Mouse (Mus musculus) inflammation-experienced regulatory T-cells, adult 6 months (primary cell): Measurements from ENCODE around the gene Wfikkn1. TPM values are rescaled to one million over a fixed set of nuclear protein-coding genes. Genes with fewer than 3 reads are reported as not detected.
A peak's percentile ranks its signal among the peaks of the same experiment; 100 is the strongest.
"Not testable (repeated sequence)": the region's sequence is repeated elsewhere in the genome, so short reads cannot be mapped to it uniquely, and the experiment has no call there.

Experiments
- ATAC-seq: one replicate; pipeline ENCODE4 v1.8.0; 2017
- polyA plus RNA-seq, 3 experiments: library from polyadenylated mRNA; unstranded; fragments of 100-300 nt; shearing (Covaris generic); gene quantifications; one replicate each; pipeline ENCODE4 v1.2.1; 2017

The Wfikkn1 gene
- polyA plus RNA-seq, 3 experiments from 2014 or later, result 0.93 to 1.9 (median 1.4) TPM

DNA sequence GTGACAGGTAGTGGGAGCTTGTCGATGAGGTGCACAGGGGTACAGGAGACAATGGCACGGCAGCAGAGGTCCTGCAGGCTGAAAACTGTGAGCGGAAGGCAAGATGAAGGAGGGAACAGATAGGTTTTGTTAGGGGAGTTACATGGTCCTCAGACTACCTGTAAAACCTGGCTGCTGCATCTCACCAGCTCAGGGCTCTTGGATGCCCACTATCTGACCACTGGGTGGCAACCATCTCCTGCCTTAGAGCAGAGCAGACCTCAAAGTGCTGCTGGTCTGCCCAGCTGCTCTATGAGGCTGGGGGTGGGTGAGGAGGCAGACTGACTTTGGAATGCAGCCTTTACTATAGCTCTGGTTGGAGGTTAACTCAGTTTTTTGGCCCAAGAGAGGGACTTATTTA is 3.2 kb upstream of the Wfikkn1 start:
- no peak for ATAC-seq

DNA sequence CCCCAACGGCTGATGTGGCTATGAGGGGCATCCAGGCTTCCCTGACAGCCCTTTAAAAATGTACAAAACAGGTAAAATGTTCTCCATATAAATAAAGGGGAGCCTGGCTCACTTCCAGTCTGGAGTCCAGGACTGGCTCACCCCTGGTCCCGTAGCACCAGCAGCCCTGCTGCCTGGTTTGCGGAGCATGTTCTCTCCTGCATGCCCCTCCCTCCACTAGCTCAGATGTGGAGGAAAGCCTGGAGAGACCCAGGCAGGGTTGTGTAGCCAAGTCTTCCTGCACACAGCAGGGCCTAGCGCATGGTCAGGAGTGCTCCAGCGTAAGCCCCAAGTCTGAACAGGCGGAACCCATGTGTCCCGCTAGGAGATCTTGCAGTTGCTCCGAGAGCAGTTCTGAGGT is 2.6 kb upstream of the Wfikkn1 start:
- ATAC-seq, result no peak

DNA sequence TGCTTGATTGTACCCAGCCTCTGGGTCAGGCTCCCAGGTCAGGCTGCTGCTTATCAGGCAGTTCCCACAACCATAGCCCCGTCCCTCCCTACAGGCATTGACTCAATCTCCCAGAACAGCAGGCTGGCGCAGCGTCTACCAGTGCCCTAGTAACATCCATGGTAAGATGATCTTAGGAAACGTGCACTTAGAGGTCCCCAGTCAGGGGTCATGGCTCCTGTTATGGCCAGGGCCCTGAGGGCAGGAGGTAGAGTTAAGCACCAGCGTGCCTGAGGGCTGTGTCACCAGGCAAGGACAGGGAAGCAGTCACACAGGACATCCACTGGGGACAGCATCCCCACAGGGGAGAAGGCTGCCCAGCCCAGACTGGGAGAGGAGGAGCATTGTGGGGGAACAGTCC is 1.6 kb upstream of the Wfikkn1 start:
- ATAC-seq, result no peak

DNA sequence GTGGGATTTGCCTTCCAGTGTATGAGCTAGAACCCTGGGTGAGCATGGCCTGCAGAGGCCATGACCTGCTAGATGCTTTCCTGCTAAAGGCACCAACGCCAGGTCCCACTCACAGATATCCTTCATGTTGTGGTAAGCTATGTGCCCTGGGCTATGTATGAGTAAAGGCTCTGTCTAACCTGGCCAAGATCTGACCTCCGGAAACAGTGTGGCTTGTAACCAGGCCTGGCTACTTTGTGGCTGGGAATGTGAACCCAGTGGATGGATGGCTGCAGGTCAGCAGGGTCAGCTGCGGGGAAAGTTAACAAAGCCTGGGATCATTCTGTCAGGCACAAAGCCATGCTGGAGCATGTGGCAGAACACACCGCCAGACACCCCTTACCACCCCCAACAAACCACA is 1.0 kb upstream of the Wfikkn1 start:
- ATAC-seq, result no peak

GRCm38 (mm10) chr17:25880913-25881641 is 419 bp upstream of the Wfikkn1 start:
- ATAC-seq, result no peak

DNA sequence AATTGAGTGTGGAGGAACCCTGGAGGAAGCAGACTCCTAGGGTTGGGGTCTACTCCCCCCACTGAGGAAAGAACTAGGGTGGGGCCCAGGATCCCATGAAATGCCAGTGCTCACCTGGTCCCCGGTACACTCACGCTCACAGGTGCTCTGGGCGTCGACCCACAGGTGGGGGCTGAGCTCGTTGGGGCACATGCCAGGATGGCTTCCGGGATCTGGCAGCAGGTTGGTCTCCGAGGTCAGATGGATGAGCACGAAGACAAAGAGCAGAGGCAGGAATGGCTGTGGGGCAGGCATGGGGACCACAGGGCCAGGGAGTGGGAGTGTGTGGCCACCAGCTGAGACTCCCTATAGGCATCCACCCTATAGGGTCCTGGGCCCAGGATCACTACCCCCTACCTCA is 908 bp downstream of the Wfikkn1 start:
- no peak for ATAC-seq

GRCm38 (mm10) chr17:25879261-25879660 is 1.4 kb downstream of the Wfikkn1 start:
- ATAC-seq, result no peak

DNA sequence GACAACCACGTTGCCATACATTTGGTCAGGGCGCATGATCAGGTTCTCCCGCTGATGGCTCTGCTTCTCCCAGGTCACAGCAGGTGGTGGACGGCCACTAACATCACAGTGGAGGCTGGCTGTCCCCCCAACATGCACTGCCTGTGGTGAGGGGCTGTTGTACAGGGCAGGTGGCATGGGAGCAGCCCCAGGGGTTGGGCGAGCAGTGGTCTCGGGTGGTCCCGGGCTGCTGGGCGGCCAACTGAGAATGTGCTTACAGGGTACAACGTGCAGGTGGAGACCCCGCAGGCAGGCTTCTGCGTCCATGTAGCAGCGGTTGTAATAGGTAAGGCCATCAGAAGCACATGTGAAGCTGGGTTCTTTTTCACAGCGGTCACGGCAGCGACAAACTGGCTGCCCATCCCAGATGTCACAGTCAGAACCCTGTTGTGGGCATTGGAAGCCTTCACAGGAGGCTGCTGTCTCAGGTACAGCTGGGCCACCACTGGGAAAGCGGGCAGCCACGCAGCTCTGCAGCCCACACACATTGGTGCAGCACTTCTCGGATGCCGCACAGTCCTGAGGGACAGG is 2.0 kb downstream of the Wfikkn1 start:
- ATAC-seq, result no peak

DNA sequence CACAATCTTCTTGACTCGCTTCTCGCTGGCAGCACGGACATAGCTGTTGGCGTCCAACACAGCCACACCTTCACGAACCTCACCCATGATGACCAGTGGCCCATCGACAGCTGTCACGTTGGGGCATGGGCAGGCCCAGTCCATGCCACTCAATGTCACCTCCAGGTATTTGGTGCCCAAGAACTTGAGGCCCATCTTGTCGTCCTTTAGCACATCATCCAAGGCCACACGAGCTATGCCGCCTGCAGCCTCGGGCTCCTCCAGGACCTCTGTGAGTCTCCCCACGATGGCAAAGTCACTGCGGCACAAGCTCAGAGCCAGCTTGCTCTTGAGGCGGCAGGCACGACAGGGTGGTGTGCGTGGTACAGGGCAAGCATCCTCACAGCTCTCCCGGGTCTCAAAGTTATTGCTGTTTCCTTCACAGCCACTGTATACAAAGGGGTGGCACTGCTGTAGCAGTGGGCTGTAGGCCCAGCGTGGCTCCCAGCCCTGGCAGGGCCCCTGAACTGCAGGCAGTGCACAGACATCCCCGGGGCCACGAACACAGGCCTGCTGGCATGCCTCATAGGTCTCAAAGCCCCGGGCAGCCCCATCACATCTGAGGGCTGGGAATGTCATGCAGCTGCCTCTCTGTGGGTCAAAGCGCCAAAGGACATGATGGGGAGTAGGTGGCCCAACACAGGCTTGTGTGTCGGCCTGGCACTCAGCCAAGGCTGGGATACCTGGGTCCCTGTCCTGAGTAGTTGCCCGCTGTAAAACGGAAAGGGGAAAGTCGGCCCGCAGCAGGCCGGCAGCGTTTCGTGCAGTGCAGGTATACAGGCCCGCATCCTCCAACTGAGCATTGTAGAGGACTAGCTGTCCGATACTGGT is 2.7 kb downstream of the Wfikkn1 start:
- ATAC-seq, result no peak

DNA sequence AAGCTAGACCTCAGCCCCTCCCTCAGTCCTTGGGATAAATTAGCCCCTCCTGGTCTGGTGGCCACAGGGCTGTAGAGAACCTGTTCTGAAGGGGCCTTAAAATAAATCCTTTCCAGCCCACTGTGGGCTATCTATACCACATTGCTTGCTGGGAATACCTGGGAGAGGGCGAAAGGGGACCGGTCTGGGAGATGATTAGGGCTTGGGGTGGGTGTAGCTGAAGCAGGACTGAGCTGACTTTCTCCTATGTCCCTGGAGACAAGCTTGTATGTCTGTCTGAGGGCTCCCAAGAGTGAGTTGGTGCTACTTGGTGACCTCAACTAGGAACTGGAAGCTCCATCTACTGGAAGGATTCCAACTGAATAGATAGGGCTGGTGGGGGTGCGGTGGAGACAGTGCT is 3.6 kb downstream of the Wfikkn1 start:
- ATAC-seq, result no peak

- ATAC-seq, result no peak
Observed at GRCm38 (mm10) chr17:25876347-25876915, 4.2 kb downstream of the Wfikkn1 start.

DNA sequence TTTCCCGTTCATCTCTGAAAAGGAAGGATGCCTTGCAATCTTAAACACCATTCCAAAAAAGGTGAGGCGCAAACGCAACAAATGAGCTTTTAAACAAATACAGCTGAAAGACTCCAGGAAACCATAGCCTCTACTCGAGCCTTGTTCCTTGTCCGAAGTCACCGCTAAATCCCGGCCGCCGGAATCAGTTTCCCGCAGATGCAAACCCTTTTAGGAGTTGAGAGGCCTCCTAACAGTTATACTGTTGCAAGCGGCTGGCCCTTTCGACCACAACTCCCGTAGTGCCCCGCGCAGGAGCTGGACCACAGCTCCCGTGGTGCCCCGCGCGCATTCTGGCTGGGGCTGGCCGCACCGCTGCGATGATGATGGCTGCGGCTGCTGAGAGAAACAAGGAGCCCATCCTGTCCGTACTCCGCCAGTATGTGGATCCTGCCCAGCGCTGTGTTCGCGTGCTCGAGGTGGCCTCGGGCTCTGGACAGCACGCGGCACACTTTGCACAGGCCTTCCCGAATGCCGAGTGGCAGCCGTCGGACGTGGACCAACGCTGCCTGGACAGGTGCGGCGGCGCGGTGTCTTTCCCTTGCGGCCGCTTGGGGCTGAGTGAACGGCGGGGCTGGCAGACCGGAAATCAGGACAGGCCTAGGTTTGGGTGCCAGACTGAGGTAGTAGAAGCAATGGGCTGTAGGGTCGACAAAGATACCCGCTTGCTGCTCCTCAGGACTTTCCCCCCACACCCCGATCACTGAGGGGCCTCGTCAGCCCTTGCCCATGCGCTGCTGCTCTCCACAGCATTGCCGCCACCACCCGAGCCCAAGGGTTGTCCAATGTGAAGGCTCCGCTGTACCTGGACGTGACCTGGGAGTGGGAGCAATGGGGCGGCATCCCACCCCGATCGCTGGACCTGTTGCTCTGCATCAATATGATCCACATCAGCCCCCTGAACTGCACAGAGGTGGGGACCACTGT is 5.2 kb downstream of the Wfikkn1 start:
- peak; percentile 77 for ATAC-seq

DNA sequence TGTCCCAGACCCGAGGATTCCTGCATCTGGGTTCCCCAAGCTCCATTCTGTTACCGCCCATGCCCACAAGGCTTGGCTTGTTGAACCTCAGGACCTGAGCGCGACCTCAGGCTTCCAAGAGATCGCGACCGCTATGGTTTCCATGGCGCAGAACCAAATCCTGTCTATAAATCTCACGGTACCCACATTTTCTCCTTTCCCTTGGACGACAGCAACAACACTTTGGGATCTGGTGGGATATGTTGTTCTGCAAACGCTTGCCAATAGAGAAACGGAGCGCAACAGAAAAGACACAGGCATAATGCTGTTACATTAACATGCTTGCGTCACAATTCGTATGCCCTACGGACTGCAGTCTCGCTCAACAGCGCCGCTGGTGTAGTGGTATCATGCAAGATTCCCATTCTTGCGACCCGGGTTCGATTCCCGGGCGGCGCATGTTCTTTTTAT is 5.9 kb downstream of the Wfikkn1 start, which contains the start of gene Mettl26:
Gene Mettl26, plus strand, starts transcription at position 354 of the 450 bp plus-strand sequence.
- ATAC-seq, result peak; percentile 80

GRCm38 (mm10) chr17:25874148-25874720 is 6.4 kb downstream of the Wfikkn1 start:
- no peak for ATAC-seq

GRCm38 (mm10) chr17:25873405-25874147 is 7.1 kb downstream of the Wfikkn1 start:
- ATAC-seq, result no peak

DNA sequence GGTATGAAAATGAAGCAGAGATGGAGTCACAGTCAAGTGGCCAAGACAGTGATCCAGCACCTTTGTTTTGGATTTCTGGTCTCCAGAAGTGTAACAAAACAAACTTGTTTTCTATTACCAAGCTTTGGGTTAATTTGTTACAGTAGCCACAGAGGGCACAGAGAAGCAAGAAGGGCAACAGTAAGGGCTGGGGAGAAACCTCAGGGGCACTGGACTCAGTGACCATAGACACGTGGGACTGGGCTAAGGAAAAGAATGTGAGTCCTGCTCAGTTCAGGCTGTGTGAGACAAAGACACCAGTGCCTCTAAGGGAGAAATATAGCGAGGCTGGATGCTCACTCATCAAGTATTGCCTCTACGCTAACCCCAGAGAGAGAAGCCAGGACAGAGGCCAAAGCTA is 8.0 kb downstream of the Wfikkn1 start:
- ATAC-seq, result no peak

DNA sequence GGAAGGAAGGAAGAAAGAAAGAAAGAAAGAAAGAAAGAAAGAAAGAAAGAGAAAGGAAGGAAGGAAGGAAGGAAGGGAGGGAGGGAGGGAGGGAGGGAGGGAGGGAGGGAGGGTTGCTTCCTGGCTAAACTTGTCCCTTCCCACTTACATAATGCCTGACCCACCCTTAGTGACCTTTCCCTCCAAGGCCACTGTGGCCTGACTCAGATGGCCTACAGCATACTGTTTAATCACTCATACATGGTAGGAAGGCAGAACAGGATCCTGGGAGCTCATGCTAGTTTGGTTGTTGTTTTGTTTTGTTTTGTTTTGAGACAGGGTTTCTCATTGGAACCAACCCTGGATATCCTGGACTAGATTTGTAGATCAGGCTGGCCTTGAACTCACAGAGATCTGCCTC is 9.1 kb downstream of the Wfikkn1 start:
- not testable (repeated sequence) for ATAC-seq

GRCm38 (mm10) chr17:25869954-25870353 is 10.7 kb downstream of the Wfikkn1 start:
- no peak for ATAC-seq

DNA sequence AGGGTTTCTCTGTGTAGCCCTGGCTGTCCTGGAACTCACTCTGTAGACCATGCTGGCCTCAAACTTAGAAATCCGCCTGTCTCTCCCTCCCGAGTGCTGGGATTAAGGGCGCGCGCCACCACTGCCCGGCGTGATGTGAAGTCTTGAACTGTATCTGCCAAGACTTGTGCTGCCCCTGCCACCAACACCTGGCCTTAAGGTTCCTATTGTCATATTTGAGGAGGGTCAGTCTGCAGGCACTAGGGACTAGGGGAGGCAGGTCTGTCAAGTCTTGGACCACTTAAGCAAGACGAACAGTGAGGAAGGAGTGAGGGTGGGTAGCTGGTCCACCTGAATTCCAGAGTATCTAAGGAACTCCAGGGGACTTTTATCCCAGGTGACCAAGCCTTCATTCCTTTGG is 11.2 kb downstream of the Wfikkn1 start:
- no peak for ATAC-seq

DNA sequence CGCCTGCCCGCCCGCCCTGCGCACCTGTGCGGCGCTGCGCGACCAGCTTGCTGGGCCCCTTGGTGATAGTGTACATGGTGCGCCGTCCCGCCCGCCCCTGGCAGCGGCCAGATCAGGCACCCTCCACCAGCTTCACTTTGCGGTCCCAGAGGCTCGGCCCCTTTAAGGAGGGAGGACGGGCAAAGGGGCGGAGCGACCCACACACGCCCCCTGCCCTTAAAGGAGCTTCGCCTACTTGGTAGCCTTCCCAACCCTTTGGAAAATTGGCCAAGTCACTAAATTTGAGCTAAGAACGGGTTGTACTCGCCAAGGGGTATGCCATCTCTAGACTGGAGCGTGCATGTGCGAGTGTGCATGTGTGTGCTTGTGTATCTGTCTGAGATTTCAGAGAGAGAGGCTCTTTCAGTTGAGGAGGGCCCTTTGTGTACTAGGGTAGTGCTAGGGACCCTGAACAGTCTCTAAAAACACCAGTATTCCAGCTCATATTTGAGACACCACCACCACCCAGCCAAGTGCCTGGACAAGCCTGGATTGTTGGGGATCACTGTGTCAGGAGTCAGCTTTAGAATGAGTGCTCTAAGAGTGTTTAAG is 12.0 kb downstream of the Wfikkn1 start, which contains the start of gene Mcrip2:
Gene Mcrip2, minus strand, starts transcription at position 164 of the 591 bp plus-strand sequence.
- ATAC-seq, result peak; percentile 81
